Mouse (Mus musculus): ENCODE measurements around the gene Fosl2. TPM values are rescaled to one million over a fixed set of nuclear protein-coding genes. Genes with fewer than 3 reads are reported as not detected.

The Fosl2 gene
- polyA plus RNA-seq (2012; rRNA removed), result 132 and 141 TPM in 2 replicates

DNA sequence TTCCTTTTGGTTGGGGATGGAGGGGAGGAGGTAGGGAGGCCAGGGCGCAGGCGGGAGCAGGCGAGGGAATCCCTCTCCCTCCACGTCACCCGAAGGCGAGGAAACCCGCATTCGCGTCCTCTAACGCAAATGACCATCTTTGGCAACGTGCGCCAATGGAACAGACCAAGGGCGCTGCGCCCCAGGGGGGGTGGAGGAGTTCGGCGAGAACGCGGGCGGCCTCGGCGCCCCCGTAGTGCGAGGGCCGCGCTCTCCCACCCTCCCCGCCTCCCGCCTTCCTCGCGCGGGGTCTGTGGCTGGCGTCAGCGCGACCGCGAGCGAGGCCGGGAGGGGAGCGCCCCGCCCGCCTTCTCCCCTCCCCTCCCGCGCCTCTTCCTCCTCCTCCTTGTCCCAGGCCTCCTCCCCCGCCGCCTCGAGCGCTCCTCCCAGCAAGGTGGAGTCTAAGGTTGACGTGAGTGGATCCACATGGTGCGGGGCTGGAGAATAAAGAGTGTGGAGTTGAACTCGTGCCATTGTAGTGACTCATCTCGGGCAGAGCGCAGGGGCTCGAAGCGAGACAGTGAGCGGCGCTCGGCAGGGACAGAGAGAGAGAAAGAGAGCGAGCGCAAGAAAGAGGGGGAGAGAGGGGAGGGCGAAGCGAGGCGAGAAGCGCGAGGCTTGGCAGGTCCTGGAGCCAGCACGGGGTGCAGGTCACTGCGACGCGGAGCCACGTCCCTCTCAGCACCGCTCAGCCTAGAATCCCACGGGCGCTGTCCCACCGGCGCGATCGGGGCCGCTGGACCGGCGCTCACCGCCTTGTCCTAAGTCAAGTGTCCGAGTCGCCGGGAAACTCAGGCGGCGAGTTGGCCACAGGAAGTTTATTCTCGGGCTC, at the start of gene Fosl2:
Gene Fosl2 (plus strand): TSS at position 466 of the 871 bp plus-strand sequence.

Other genes with a start within 250 kb of the Fosl2 start
- 0.11 and 0.78 TPM in 2 replicates for gene Plb1, start 96.9 kb downstream of the Fosl2 start, polyA plus RNA-seq (2012; rRNA removed)